Mouse (Mus musculus): ENCODE data around the gene Fmo3. TPM values are rescaled to one million over a fixed set of nuclear protein-coding genes. Genes with fewer than 3 reads are reported as not detected.

Gene Fmo3
- total RNA-seq (2021) = not detected
- long read RNA-seq, experiment 1 = 0 reads
- long read RNA-seq, experiment 2 = 0 reads

GRCm38 (mm10) chr1:162984428-162984827, at the start of gene Fmo3:
Fmo3 (minus strand) TSS chr1:162984528.
- no peak within 1 kb of the TSS for H3K27ac ChIP-seq
- DNase-seq = no peak
- intact Hi-C loops (cut with DNase I) = no loop called here
- no peak for TF ChIP-seq CTCF (IDR thresholded peaks at IDR 0.05)
- no peak within 1 kb of the TSS for H3K4me3 ChIP-seq

- Histone ChIP-seq H3K4me3 (no peak overlapping the region), H3K27ac (no peak overlapping the region)
- no peak for TF ChIP-seq CTCF (IDR thresholded peaks at IDR 0.05)
- intact Hi-C loops (cut with DNase I) = no loop called here
- DNase-seq = no peak
Observed at GRCm38 (mm10) chr1:163023075-163023474, 38.7 kb upstream of the Fmo3 start.

- intact Hi-C loops (cut with DNase I) = no loop called here
- no peak overlapping the region for H3K4me3 ChIP-seq
- no peak for DNase-seq
- no peak for TF ChIP-seq CTCF (IDR thresholded peaks at IDR 0.05)
- no peak overlapping the region for H3K27ac ChIP-seq
Observed at GRCm38 (mm10) chr1:163009220-163009619, 24.9 kb upstream of the Fmo3 start.

- Histone ChIP-seq H3K27ac (no peak overlapping the region), H3K4me3 (no peak overlapping the region)
- no peak for TF ChIP-seq CTCF (IDR thresholded peaks at IDR 0.05)
- intact Hi-C loops (cut with DNase I) = no loop called here
- DNase-seq = no peak
Observed at GRCm38 (mm10) chr1:163003496-163003895, 19.2 kb upstream of the Fmo3 start.

GRCm38 (mm10) chr1:163001271-163001829, 17.0 kb upstream of the Fmo3 start:
- TF ChIP-seq CTCF (IDR thresholded peaks at IDR 0.05) = no peak
- no peak overlapping the region for H3K27ac ChIP-seq

GRCm38 (mm10) chr1:162987546-162987945, 3.2 kb upstream of the Fmo3 start:
- H3K4me3 ChIP-seq = no peak overlapping the region
- no peak overlapping the region for H3K27ac ChIP-seq
- no peak for TF ChIP-seq CTCF (IDR thresholded peaks at IDR 0.05)
- intact Hi-C loops (cut with DNase I) = no loop called here
- no peak for DNase-seq

More at GRCm38 (mm10) chr1:163001271-163001829, 17.0 kb upstream of the Fmo3 start:
- no peak overlapping the region for H3K4me3 ChIP-seq
- DNase-seq = no peak
- intact Hi-C loops (cut with DNase I) = no loop called here

- no peak for TF ChIP-seq CTCF (IDR thresholded peaks at IDR 0.05)
- no peak overlapping the region for H3K27ac ChIP-seq
- no peak overlapping the region for H3K4me3 ChIP-seq
- DNase-seq = no peak
- intact Hi-C loops (cut with DNase I) = no loop called here
Observed at GRCm38 (mm10) chr1:162986777-162987176, 2.4 kb upstream of the Fmo3 start.

- Histone ChIP-seq H3K4me3 (no peak overlapping the region), H3K27ac (no peak overlapping the region)
- intact Hi-C loops (cut with DNase I) = no loop called here
- TF ChIP-seq CTCF (IDR thresholded peaks at IDR 0.05) = no peak
- DNase-seq = no peak
Observed at GRCm38 (mm10) chr1:162986121-162986748, 1.9 kb upstream of the Fmo3 start.

- no peak for DNase-seq
- H3K4me3 ChIP-seq = no peak overlapping the region
- intact Hi-C loops (cut with DNase I) = no loop called here
- TF ChIP-seq CTCF (IDR thresholded peaks at IDR 0.05) = no peak
- no peak overlapping the region for H3K27ac ChIP-seq
Observed at GRCm38 (mm10) chr1:162963556-162963955, 20.8 kb downstream of the Fmo3 start.

- Histone ChIP-seq H3K4me3 (no peak overlapping the region), H3K27ac (no peak overlapping the region; the same call in 1 of the 2 replicates)
- DNase-seq = no peak
- intact Hi-C loops (cut with DNase I) = no loop called here
- TF ChIP-seq CTCF (IDR thresholded peaks at IDR 0.05) = no peak
Observed at GRCm38 (mm10) chr1:162957422-162957821, 26.9 kb downstream of the Fmo3 start.

- intact Hi-C loops (cut with DNase I) = no loop called here
- H3K27ac ChIP-seq = peak overlapping the region; percentile 61
- DNase-seq = no peak
Observed at GRCm38 (mm10) chr1:162953079-162953478, 31.2 kb downstream of the Fmo3 start.

GRCm38 (mm10) chr1:162949763-162950162, 34.6 kb downstream of the Fmo3 start:
- Histone ChIP-seq H3K4me3 (no peak overlapping the region), H3K27ac (no peak overlapping the region)
- intact Hi-C loops (cut with DNase I) = no loop called here
- DNase-seq = no peak
- TF ChIP-seq CTCF (IDR thresholded peaks at IDR 0.05) = no peak

More at GRCm38 (mm10) chr1:162953079-162953478, 31.2 kb downstream of the Fmo3 start:
- no peak for TF ChIP-seq CTCF (IDR thresholded peaks at IDR 0.05)
- no peak overlapping the region for H3K4me3 ChIP-seq

- H3K27ac ChIP-seq = no peak overlapping the region
- intact Hi-C loops (cut with DNase I) = no loop called here
- H3K4me3 ChIP-seq = no peak overlapping the region
- no peak for DNase-seq
- no peak for TF ChIP-seq CTCF (IDR thresholded peaks at IDR 0.05)
Observed at GRCm38 (mm10) chr1:162947934-162948333, 36.4 kb downstream of the Fmo3 start.

All from gastrocnemius, adult 2 months (tissue).